Mouse (Mus musculus) kidney, adult 11 months (tissue): Measurements from ENCODE around the gene Npr1.

ENCODE experiments used
- DNase-seq: peaks from one replicate; pipeline ENCODE4 v3.0.0; 2022

Gene Npr1

DNA sequence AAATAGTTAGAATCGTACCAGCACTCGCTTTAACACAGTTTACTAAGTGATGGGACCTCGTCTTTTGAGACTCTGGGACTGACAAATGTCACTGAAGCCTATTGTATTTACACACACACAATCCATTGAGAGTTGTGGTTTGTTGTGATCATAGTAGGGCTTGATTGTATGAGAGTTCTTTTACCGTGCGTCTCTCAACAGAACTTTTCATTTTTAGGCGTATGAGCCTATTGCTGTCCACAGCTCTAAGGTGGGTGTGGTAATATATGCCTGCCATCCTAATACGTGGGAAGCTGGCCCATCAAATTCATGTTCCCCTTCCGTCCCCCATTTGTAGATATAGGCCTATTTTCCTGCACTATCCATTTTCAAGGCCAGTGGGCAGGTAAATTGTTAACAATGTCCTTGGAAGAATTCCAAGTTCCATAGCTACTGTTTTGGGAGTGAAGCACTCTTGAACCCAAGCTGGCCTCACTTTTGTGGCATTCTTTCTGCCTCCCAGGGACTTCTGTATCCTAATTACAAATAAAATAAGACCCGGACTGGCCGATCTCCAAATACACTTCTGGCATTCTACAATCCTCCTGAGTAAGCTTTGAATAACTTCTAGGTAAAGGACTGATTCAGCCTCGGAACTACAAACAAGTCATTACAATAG, 31.5 kb downstream of the Npr1 start:
- DNase-seq = peak; percentile 65

DNA sequence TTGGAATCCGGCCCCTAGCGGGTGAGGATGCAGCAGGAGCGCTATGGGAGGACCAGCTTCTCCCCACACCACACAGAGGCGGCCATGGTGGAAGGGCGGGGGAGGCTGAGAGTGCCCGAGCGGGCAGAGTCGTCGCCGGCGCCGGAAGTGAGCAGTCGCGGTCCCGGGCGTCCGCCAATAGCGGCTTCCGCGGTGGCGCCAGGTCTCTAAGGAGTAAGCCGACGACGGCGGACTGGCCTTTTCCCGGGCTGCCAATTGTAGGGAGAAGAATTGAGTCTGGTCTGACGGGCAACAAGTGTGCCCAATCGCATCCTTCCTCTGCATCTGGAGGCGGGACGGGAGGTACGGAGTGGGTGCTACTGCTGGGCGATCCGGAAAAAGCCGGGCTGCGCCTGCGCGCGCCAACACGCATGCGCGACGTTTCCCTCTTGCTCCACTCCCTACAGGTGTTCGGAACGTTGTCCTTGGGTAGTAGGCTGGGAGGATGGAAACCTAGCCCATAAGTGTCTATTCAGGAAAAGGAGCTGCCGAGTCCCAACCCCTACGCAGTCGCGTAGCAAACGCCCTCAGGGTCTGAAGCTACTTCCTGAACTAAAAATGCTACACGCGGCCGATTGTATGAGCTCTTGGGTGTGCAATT, 32.2 kb downstream of the Npr1 start, which contains the start of gene Ints3:
Gene Ints3, minus strand, starts transcription at position 242 of the 640 bp plus-strand sequence.
- peak; percentile 100 for DNase-seq

DNA sequence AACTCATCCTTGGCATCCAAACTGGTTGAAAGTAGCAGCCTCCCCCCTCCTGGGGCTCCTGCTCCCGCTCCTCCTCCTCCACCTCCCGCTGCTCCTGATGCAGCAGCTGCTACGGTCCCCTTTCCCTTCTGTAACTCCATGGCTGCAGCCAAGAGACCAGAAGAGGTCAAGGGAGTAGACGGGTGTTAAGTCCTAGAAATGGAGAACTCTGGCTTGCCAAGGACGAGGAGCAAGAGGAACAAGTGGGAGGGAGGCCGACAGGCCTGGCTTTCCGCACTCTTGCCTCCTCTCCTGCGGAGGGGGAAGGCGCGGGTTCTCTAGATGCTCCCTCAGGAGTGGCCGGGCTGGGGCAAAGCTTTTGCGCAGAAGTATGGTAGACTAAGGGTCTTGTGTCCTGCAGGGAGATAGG, 32.9 kb downstream of the Npr1 start:
- peak; percentile 45 for DNase-seq

DNA sequence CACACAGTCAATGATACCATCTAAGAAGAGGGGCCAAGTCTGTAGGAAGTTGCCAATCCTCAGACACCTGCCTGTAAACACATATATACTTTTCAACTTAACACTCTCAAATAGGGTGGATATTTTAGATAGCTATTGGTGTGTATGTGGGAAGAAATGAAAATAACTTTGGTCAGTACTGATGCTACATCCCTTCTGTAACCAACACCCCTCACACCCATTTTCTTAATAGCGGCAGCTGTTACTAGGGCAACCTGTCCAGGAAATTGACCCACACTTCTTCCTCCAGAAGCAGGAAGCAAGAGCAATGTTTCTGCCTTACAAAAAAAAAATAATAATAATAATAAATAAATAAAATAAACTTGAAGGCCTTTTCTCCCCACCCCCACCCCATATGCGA, 33.3 kb downstream of the Npr1 start:
- DNase-seq = no peak

DNA sequence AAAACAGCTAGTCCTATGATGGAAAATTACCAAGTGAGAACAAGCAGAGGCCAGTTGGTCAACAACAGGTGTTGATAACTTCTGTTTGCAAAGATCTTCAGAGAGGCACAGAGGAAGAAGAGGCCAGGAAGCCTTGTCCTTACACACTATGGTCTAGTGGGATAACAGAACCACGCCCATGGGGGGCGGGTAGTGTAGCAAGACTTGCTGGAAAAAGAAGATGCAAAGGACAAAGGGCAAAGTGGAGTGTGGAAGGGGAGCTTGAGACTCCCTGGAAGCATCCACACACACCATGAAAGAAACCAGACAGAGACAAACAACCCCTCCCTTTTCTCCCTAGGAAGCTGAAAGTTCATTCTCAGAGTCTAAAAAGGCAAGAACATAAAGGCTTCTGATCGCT, 36.1 kb downstream of the Npr1 start:
- no peak for DNase-seq

DNA sequence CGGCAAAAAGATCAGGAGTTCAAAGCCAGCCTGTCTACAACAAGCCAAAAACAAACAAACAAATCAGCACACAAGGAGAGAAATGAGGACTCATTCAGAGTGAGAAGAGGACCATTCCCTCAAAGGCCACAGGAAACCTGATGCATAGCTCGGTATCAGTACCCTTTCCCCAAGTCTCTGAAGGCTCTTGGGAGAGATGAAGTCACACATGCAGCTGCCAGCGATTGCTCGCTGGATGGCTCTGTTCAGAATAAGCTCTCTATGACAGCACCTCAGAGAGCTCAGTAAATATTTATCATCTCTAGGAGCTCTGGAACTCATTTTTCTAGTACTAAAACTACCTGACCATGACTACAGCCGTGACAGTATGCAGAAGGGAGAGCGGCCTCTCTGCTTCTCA, 37.5 kb downstream of the Npr1 start:
- DNase-seq = no peak

DNA sequence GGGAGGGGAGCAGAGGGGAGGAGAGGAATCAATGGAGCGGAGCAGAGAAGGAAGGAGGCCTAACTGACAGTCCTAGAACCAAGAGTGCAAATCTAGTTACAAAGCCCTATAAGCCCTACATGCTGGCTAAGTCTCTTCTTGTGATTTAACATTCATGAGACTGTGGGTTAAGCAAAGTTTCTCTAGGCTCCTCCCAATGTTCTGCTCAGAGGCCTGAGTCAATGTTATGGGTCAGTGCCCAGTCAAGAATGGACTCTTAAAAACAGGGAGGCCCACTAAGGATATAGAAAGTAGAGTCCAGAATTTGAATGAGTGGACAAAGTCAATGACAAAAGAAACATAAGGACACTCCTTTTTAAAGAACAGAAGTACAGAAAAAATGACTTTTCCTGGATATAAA, 38.1 kb downstream of the Npr1 start:
- DNase-seq = no peak

DNA sequence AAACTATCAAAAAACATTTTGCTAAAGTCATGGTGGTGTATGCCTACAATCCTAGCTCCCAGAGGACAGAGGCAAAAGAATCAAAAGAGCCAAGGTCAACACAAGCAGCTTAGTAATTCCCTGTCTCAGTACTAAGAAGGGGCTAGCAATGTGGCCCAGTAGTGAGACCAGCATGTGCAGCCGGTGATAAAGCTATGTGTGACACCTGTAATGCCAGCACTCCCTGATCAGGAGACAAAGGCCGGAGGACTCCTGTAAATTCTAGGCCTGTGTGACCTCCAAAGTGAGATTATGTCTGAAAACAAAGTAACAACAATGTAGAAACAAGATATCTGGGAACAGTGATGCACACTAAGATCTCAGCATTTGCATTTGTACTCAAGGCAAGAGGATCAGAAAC, 40.2 kb downstream of the Npr1 start:
- no peak for DNase-seq

DNA sequence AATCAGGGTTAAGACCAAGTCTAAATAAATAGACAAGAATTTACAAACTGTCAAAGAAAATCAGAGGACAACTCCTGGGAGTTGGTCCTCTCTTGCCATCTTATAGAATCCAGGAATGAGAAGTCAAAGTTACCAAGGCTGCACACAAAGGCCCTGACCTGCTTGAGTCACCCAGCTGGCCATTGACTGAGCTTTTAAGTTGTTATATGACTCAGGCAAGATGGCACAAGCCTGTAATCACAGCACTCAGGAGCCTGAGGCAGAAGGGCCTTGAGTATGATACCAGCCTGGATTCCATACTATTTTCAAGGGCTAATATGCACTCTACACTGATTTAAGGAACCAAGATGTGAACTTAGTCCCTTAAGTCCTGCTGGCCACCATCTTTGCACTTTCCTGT, 42.1 kb downstream of the Npr1 start:
- DNase-seq = no peak

DNA sequence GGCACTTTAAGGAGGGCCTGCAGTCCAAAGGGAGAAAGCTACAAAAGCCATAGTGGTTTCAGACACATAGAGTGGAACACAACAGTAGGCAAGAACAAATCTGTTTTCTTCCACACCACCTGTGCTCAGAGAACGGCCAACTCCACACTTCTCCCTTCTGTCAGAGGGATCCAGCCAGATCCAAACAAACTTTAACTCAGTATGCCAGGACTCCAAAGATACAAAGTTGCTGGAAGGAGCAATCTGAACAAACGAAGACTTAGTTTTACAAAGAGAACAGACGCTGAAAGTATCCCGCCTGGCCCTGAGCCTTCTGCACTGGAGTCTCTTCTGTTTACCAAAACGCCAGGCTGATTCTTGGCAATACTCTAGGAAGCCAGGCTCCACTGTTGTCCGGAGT, 45.0 kb downstream of the Npr1 start:
- DNase-seq = no peak

DNA sequence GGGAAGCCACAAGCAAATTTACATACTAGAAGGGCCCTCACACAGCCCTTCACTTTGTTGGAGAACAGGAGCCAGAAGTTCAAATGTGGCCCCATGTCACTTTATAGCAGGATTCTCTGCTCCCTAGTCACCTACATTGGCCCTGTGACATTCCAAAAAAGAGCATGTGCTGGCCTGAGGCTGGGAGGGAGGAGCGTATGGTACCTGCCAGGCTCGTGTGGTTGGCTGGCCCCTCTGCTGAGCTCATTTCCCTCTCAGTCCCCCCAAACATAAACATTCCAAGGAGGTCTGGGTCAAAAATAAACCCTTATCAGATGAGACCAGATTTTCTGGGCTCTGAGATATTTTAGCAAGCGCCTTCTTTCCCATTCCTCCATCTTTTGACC, 52.7 kb downstream of the Npr1 start:
- no peak for DNase-seq

DNA sequence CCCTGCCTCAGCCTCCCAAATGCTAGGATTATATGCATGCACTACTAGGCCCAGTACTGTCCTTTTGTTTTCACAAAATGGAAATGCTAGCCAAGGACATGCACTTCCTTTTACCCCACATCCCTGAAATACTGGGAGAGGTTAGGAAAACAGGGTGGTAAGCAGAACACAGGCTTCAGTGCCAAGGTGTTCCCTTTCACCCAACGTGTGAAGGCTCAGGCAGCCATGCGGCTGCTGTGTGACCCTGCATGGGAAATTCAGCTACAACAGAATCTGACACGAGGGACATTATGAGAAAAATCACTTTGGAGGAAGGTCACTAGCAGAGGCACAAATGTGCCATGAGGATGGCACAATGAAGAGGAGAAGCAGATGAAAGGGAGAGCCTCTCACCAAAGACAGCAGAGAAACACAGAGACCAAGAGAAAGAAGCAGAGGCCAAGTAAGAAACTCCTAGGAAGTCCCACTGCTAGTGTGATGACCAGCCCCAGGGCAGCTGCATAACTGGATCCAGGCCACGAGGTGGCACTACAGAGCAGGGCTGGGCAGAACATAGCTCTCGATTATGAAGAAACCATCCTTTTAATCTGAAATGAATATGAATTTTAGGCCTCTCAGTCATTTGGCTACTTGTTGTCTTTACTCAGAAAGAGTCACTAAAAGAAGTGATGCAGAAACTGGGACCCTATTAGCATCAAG, 53.2 kb downstream of the Npr1 start:
- DNase-seq = peak; percentile 52

DNA sequence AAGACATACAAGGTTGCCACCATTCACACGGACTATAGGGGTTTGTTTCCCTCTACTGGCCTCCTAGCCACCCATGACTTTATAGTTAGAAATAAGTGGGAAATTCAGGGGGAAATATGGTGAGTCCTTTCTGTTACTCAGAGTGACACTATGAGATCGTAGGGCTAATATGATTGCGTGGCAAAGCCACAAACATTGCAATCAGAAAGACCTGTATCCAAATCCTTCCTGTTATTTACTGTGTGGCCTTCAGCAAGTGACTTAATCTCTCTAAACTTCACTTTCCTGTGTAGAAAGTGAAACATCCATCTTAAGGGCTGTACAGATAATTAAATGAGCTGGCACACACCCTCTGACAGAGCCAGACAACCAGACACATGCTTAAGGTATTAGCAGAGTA, 56.9 kb downstream of the Npr1 start:
- no peak for DNase-seq

DNA sequence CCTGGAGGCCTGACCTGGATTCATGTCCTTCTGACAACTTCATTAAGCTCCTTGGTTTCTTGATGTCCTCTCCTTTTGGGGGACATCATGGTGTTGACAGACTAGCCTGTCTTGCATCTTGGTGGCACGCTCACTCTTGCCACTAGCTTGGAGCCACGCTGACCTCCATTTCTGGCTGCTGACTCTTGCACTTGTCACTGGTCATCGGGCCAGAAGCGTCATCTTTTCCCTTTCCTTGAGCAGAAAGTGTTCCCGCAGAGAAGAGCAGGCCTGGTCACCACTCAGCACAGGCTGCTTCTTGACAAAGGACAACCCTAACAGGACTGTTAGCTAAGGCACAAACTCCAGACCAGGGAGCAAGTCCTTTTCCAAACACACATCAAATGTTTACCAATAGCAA, 59.3 kb downstream of the Npr1 start:
- no peak for DNase-seq

DNA sequence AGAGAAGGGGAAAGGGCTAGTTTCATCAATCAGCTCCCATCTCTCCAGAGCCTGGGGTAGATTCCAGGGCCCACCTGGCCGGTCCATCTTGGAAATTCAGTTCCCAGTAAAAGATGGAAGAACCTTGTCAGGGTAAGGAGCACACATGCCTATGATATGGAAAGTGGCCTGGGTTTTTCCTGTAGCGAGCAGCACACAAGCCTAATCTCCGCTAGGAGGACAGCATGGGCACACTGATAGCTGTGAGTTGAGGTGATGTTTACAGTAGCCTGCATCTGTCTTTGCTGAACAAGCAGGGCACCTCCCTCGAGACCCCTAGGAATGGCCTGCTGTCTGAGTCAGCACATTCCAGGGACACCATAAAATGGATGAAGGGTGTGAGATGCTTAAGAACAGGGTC, 61.1 kb downstream of the Npr1 start:
- no peak for DNase-seq

DNA sequence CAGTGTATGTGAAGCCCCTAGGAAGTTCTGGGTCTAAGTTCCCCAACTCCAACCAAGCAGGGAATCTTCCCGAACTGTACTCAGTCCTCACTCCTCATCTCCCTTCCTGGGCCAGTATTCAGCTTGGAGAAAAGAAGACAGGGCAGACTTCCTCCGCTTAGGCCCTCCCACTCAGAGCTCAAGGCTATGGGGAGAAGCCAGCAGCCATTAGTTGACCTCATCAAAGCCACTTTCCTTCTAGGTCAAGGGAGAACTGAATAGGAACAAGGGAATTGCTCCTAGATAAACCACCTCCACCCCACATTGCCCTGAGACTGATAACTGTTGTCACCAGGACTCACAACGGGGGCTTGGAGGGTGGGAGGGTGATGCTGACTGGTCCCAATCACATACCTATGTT, 61.5 kb downstream of the Npr1 start:
- no peak for DNase-seq

DNA sequence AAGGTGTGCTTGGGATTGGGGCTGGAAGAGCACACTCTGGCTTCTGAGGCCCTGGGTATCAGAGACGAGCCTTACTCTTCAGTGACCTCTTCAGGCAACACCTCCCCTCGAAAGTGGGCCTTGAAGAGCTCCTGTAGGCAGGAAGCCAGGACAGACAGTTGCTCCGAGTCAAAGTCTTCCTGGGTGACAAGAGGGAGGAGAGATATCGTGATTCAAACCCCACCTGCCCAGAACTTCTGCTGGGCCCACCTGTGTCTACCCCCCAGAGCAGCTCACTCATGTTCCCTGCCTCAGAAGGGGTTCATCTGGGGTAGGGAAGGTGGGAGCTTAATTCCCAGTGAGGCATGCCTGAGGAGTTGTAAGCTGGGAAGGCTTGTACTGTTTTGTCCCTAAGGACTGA, 64.7 kb downstream of the Npr1 start:
- no peak for DNase-seq
